Mouse (Mus musculus) erythroblast, embryonic 14.5 days (primary cell): ENCODE measurements around the gene Snx1. TPM values are rescaled to one million over a fixed set of nuclear protein-coding genes. Genes with fewer than 3 reads are reported as not detected.

Source experiments
- H3K27me3 ChIP-seq: 2 replicates; pipeline ENCODE4 v1.6.1; 2012; ENCODE audit warnings: inconsistent platforms; ENCODE audit not compliant: control insufficient read depth
- H3K36me3 ChIP-seq: 2 replicates; pipeline ENCODE4 v1.6.1; 2012; ENCODE audit warnings: mild to moderate bottlenecking, inconsistent platforms; ENCODE audit not compliant: control insufficient read depth
- H3K4me1 ChIP-seq: 2 replicates; pipeline ENCODE4 v1.6.1; 2012; ENCODE audit warnings: inconsistent platforms; ENCODE audit not compliant: control insufficient read depth
- H3K4me3 ChIP-seq: replicated peaks from 2 replicates; pipeline ENCODE3; 2012; ENCODE audit warnings: moderate library complexity, mild to moderate bottlenecking, inconsistent platforms
- H3K9me3 ChIP-seq: 2 replicates; pipeline ENCODE4 v1.6.1; 2012; ENCODE audit warnings: low read length, inconsistent platforms, mixed read lengths; ENCODE audit not compliant: control insufficient read depth
- GATA1 ChIP-seq: IDR thresholded peaks from 2 replicates; pipeline ENCODE4 v1.6.1; 2012; ENCODE audit warnings: low read length, inconsistent platforms, mixed read lengths
- TAL1 ChIP-seq: IDR thresholded peaks from 3 replicates; pipeline ENCODE4 v1.6.1; 2012; ENCODE audit warnings: low read length, inconsistent platforms, mixed read lengths
- polyA plus RNA-seq: library from polyadenylated mRNA; stranded (reverse); fragments of >175 nt; gene quantifications from 2 replicates; pipeline ENCODE4 v1.2.3, GENCODE M21; 2012

The Snx1 gene
- polyA plus RNA-seq, 1 experiment, result 14.6 TPM

DNA sequence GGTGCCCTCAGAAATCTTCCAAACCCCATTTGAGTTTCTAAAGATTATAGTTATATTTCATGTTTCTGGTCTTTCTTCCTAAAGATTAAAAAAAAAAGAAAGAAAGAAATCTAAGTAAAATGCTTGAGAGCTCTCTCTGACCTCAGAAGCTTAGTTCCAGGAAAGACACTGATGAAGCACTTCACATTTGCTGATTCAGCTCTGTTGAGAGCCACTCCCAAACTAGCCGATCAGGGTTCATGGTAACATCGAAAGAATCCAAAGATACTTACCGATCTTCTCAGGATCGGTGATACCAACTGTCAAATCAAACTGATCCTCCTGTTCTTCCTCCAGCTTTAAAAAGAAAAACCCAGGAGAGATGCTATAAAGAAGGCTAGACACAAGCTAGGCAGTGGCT is 21.8 kb downstream of the Snx1 start:
- Histone ChIP-seq H3K9me3 (no peaks in the 10 kb centered on the region), H3K27me3 (no peaks in the 10 kb centered on the region), H3K4me1 (peaks cover 28% of the 10 kb centered on the region), H3K4me3 (no peak overlapping the region), H3K36me3 (peaks cover 99% of the 10 kb centered on the region)
- no peak for TF ChIP-seq GATA1
- no peak for TF ChIP-seq TAL1

DNA sequence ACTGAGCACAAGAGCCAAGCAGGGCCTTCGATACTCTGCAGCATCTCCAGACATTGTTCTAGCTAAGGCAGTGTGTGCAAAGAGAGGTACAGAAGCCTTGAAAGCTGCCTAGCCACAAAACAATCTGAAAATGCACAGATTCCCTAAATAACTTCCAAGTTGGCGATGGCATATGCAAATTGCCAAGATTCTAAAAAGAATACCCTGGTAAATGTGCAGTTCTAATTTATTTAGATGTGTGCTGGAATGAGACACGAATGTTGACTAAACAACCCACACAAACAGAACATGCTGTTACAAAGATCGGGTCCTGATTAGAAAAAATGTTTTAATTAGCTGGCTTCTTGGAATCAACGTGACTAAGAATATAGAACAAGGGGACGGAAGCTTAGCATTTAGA is 23.7 kb downstream of the Snx1 start:
- Histone ChIP-seq H3K27me3 (no peaks in the 10 kb centered on the region), H3K4me3 (no peak overlapping the region), H3K4me1 (peaks cover 28% of the 10 kb centered on the region), H3K9me3 (no peaks in the 10 kb centered on the region), H3K36me3 (peaks cover 98% of the 10 kb centered on the region)
- TF ChIP-seq GATA1, result no peak

DNA sequence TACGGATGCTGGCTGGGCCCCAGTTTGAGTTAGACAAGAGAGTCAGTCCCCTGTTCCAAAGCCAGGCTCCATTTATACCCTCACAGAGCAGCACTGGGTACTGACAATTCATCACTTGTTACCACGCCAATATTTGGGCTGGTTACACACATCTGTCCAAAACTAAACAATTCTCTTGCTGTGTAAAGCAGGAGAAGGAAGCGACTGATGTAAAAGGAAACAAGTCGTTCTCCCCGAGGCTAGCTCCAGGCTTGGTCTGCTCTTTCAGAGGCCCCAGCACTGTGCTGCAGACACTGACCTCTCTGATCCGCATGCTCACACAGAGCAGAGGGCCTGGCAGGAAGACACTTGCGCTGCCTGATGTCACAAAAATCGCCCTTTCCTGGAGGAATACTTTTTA is 24.8 kb downstream of the Snx1 start:
- Histone ChIP-seq H3K27me3 (no peaks in the 10 kb centered on the region), H3K9me3 (no peaks in the 10 kb centered on the region), H3K4me1 (peaks cover 28% of the 10 kb centered on the region), H3K4me3 (no peak overlapping the region), H3K36me3 (peaks cover 98% of the 10 kb centered on the region)
- TF ChIP-seq TAL1 (no peak), GATA1 (no peak)

DNA sequence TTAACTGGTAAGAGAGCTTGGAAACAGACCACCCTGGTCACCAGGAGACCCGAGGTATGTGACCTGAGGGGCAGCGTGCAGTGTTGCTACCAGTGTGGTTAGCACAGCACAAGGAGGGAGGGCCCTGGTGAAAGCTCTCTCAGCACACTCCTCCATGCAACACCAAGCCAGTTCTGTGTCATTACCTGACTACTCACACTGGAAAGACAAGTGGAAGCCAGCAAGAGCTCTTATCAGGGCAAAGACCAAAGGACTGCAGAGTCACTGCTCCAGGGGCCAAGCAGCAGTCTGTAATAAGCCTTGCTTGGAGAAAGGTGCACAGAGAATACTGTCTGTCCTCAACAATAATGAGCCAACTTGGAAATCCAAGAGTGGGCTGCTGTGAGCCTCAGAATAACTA is 33.7 kb downstream of the Snx1 start:
- no peak overlapping the region for H3K4me3 ChIP-seq

DNA sequence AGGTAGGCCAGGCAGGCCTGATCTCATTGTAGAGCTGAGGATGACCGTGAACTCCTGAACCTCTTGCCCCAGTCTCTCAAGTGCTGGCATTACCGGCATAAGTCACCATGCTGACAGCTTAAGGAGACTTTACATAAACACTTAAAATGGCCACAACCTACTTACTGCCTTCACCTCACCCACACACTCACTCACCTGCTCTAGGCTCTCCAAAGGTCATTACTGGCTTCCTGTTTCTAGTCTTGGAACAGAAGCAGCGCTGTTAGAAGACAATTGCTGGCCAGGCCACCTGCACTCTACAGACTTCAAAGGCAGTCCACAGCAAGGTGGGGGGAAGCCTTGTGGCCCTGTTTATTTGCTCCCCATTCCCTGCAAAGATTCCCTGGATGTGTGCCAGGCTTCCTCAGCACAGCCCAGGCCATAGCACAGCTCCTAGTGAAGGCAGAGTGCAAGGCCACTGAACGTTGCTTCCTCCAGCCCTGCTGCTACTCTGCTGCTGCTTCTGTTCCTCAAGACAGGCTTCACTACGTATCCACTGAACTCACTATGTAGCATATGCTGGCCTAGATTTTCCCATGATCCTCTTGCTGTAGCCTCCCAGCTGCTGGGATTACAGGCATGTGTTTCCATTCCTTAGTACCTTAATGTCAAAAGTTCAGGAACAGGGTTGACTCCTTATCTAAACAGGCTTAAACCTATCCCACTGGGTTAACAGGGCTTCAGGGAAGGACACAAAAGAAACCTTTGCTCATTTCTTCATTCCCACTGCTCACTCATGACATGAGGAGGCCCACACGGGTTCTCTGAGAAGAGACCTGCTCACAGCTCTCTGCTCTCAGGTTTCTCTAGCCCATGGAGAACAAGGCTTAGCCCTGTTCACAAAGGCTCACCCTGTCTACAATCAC is 34.8 kb downstream of the Snx1 start:
- no peaks in the 10 kb centered on the region for H3K27me3 ChIP-seq
- peaks cover 99% of the 10 kb centered on the region for H3K36me3 ChIP-seq
- no peak for TF ChIP-seq GATA1
- no peak for TF ChIP-seq TAL1
- peaks cover 22% of the 10 kb centered on the region for H3K4me1 ChIP-seq
- H3K4me3 ChIP-seq, result no peak overlapping the region
- H3K9me3 ChIP-seq, result no peaks in the 10 kb centered on the region

More for the DNA sequence above, 33.7 kb downstream of the Snx1 start:
- peaks cover 99% of the 10 kb centered on the region for H3K36me3 ChIP-seq
- H3K9me3 ChIP-seq, result no peaks in the 10 kb centered on the region
- TF ChIP-seq GATA1, result no peak
- TF ChIP-seq TAL1, result no peak
- H3K27me3 ChIP-seq, result no peaks in the 10 kb centered on the region
- H3K4me1 ChIP-seq, result peaks cover 22% of the 10 kb centered on the region

DNA sequence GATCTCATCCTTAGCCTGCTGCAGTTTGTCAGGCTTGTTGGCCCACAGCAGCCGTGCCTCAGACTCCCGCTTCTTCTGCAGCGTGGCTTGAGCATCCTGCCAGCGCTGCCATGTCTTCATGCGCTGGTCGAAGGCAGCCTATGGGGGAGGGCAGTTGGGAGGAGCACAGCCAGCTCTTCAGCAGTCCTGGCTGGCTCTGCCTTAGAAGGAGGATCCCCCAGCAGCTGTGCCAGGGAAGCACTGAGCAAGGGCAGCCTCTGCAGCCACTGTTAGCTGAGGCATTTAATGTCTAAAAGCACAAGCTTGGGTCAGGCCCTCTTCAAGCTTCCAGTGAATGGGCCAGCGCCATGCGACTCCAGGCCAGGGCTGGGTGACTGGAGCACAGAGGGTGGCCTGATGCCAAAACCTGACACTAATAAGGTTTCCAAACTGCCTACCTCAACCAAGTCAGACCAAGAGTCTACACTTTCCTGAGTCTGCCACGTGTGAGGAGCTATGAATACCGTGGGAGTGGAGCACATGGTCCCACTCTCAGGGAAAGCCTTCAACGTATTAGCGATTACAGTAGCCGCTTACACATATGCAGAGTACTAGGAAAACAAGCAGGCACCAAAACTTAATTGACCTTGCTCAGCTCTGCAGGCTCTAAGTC is 35.7 kb downstream of the Snx1 start:
- TF ChIP-seq GATA1 (no peak), TAL1 (no peak)
- H3K36me3 ChIP-seq, result peaks cover 98% of the 10 kb centered on the region
- H3K27me3 ChIP-seq, result no peaks in the 10 kb centered on the region
- no peaks in the 10 kb centered on the region for H3K9me3 ChIP-seq
- H3K4me3 ChIP-seq, result no peak overlapping the region
- H3K4me1 ChIP-seq, result peaks cover 22% of the 10 kb centered on the region

DNA sequence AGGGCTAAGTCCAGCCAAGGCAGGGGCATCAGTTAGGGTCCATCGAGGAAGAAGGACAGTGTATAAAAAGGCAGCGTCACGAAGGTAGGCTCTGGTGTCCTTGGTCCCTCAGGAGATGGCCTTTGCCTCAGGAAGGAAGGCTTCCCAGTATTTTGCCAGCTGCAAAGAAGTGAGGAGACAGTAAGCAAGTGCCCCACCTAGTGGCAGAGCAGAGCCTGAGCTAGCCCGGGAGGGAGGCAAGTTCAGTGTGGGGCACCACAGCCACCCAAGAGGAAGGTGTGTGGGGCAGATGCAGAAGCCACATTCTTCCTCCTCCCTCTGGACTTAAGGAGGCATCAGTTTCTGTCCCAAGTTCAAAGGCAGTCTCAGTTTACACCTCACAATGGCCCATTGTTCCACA is 38.0 kb downstream of the Snx1 start:
- no peak for TF ChIP-seq TAL1
- TF ChIP-seq GATA1, result no peak
- Histone ChIP-seq H3K9me3 (peaks cover 5% of the 10 kb centered on the region; the same call in 1 of the 2 replicates), H3K27me3 (peaks cover 3% of the 10 kb centered on the region; the same call in 1 of the 2 replicates), H3K4me3 (no peak overlapping the region), H3K36me3 (peaks cover 79% of the 10 kb centered on the region), H3K4me1 (peaks cover 32% of the 10 kb centered on the region)

DNA sequence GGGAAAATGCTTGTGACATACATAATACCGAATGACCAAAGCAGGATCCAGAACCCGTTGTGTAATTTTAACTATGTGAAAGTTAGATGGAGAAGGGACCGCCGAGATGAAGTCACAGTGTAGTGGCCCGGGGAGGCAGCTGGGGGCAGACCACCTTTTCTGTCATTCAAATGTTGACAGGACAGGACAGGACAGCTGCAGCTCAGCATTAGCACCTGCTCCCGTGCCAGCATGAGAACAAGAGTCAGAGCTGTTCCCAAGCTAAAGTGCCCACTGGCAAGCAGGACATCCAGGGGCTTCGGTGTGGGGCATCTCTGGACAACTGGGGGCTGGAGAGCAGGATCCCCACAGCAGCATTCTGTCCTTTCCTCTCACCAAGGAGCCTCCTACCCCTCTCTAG is 39.3 kb downstream of the Snx1 start:
- H3K27me3 ChIP-seq, result peaks cover 9% of the 10 kb centered on the region
- H3K4me3 ChIP-seq, result no peak overlapping the region
- peaks cover 19% of the 10 kb centered on the region for H3K4me1 ChIP-seq
- TF ChIP-seq TAL1 (no peak), GATA1 (no peak)
- H3K9me3 ChIP-seq, result peaks cover 5% of the 10 kb centered on the region; the same call in 1 of the 2 replicates
- peaks cover 65% of the 10 kb centered on the region for H3K36me3 ChIP-seq

DNA sequence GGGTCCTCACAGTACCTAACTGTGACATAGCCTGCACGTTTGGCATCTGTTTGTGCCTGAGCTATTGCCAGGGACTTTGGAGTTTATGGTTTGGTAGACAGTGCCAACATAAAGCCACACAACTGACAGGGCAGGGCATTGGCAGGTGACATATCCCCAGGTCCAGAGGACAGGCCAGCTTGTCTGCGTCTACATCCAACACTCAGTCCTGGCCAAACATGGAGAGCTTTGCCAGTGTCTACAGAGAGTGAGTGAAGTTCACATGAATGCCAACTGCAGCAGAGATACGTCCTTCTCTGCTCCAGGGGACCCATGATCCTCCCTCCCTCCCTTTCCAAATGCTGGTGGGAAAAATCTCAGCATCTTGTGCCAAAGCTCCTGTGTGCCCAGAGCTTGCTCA is 42.2 kb downstream of the Snx1 start:
- no peak overlapping the region for H3K4me3 ChIP-seq
- H3K27me3 ChIP-seq, result peaks cover 35% of the 10 kb centered on the region
- TF ChIP-seq TAL1, result no peak
- no peak for TF ChIP-seq GATA1
- H3K9me3 ChIP-seq, result peaks cover 5% of the 10 kb centered on the region; the same call in 1 of the 2 replicates
- H3K4me1 ChIP-seq, result peaks cover 19% of the 10 kb centered on the region
- H3K36me3 ChIP-seq, result peaks cover 37% of the 10 kb centered on the region
